Comparison of ENCODE assay signal across 24 mouse cellular contexts in genomic region chr14:25153573-25153972, GRCm38 (mm10).
DNase-seq lines count a peak whose midpoint lies in the region; TF ChIP-seq lines count a peak whose summit lies in the region.
"Had no signal": no experiment of that assay in that cellular context is flagged by ENCODE, and none has a peak within 500 bp of the region (broad histone marks: within the 10 kb centered on the region; RNA-seq: fewer than 3 reads in every experiment).

No protein-coding gene starts in this region.

- H3K36me3 ChIP-seq in heart, embryonic 10.5 days = no peaks in the 10 kb centered on the region
- H3K36me3 ChIP-seq in heart, adult 2 months (ENCODE audit: control insufficient read depth, insufficient read depth, low read length) = no peaks in the 10 kb centered on the region
- H3K36me3 ChIP-seq: forebrain, embryonic 10.5 days; G1E had no signal

- H3K9me3 ChIP-seq in heart, embryonic 10.5 days = no peaks in the 10 kb centered on the region
- H3K9me3 ChIP-seq: forebrain, embryonic 10.5 days; forebrain, embryonic 13.5 days had no signal

- no peak for TF ChIP-seq EP300 in heart, adult 2 months (IDR thresholded peaks at IDR 0.05; ENCODE audit: insufficient read depth, low read depth, low read length)

- H3K79me2 ChIP-seq in heart, adult 2 months (replicated peaks; ENCODE audit: control insufficient read depth, insufficient read depth, low read length) = no peaks in the 10 kb centered on the region

- no peaks in the 10 kb centered on the region for H3K27me3 ChIP-seq in heart, embryonic 10.5 days (ENCODE audit: insufficient read depth, poor library complexity, severe bottlenecking)
- H3K27me3 ChIP-seq in heart, adult 2 months (ENCODE audit: control insufficient read depth, insufficient read depth, low read length) = no peaks in the 10 kb centered on the region
- H3K27me3 ChIP-seq: CH12.LX; forebrain, embryonic 13.5 days; Patski had no signal

- TF ChIP-seq CTCF in heart, adult 2 months (IDR thresholded peaks at IDR 0.05) = no peak

- H3K9ac ChIP-seq in heart, adult 2 months (ENCODE audit: low read depth, low read length) = no peak overlapping the region
- H3K9ac ChIP-seq: forebrain, embryonic 13.5 days; hindbrain, embryonic 14.5 days had no signal

- 86% methylated on average over 4 of the region's 4 CpGs for WGBS in heart, embryonic 10.5 days
- 72% methylated on average over 4 of the region's 4 CpGs for WGBS in heart, adult 2 months

- peak; percentile 69 to 80 for DNase-seq in cerebellum, postnatal 10 days
- no peak for DNase-seq in cerebellum, adult 9-10 months
- DNase-seq in heart, embryonic 10.5 days (ENCODE audit: low spot score) = no peak
- DNase-seq in heart, adult 2 months = no peak
- peak; percentile 44 for DNase-seq in left cerebral cortex, postnatal 4 days
- DNase-seq in left cerebral cortex, postnatal 14 days (ENCODE audit: low spot score in 2 of 2) = no peak
- DNase-seq: adrenal gland, postnatal 10 days; adrenal gland, postnatal 36 days; B cell, adult 2 months; cerebellum, adult 11-12 months; cerebellum, postnatal 36 days; gastrocnemius, postnatal 10 days; gastrocnemius, postnatal 36 days; heart, postnatal 10 days; heart, postnatal 4 days; kidney, adult 18-20 months; kidney, adult 9 months had no signal

- intact Hi-C loops in heart, adult 2 months (cut with DNase I) = no loop called here
- intact Hi-C loops in left cerebral cortex, postnatal 4 days (cut with DNase I) = no loop called here
- intact Hi-C loops in left cerebral cortex, postnatal 14 days (cut with DNase I) = no loop called here

- H3K4me1 ChIP-seq in heart, embryonic 10.5 days = peaks cover 65% of the 10 kb centered on the region
- peaks cover 2% of the 10 kb centered on the region; the same call in 1 of the 2 replicates for H3K4me1 ChIP-seq in heart, adult 2 months (ENCODE audit: control insufficient read depth, insufficient read depth, low read length)

- no peak overlapping the region for H3K4me3 ChIP-seq in heart, embryonic 10.5 days
- no peak overlapping the region for H3K4me3 ChIP-seq in heart, adult 2 months
- H3K4me3 ChIP-seq: forebrain, embryonic 10.5 days; forebrain, embryonic 13.5 days had no signal

- no peak for TF ChIP-seq POLR2A in heart, adult 2 months (IDR thresholded peaks at IDR 0.05; ENCODE audit: insufficient read depth, low read depth, low read length)

- H3K27ac ChIP-seq in heart, embryonic 10.5 days = peak overlapping the region; percentile 76
- no peak overlapping the region for H3K27ac ChIP-seq in heart, adult 2 months
- H3K27ac ChIP-seq: forebrain, embryonic 13.5 days; hindbrain, embryonic 14.5 days; hindbrain, postnatal 0 days had no signal

Comparison
In these comparisons a context has a peak if more than half of its experiments do, and no peak if none do; other contexts are left out.
1. DNase-seq: peak in cerebellum, postnatal 10 days (2 of 2) and left cerebral cortex, postnatal 4 days (single experiment); none in cerebellum, adult 9-10 months (single experiment), heart, embryonic 10.5 days (single experiment), heart, adult 2 months (0 of 2) and left cerebral cortex, postnatal 14 days (0 of 2).